Mouse (Mus musculus) layer of hippocampus, adult 9-10 months (tissue): ENCODE measurements around the gene Mapk1.
"Not testable (repeated sequence)": the region's sequence is repeated elsewhere in the genome, so short reads cannot be mapped to it uniquely, and the experiment has no call there.

Source experiments
- DNase-seq: peaks from one replicate; pipeline ENCODE4 v3.0.0; 2022; ENCODE audit warnings: low spot score

Mapk1 gene

GRCm38 (mm10) chr16:16983131-16983533 is at the start of gene Mapk1:
Gene Mapk1 (plus strand): TSS chr16:16983382.
- DNase-seq: peak; percentile 91

GRCm38 (mm10) chr16:16939543-16939942 is 43.6 kb upstream of the Mapk1 start:
- no peak for DNase-seq

GRCm38 (mm10) chr16:16941078-16941477 is 42.1 kb upstream of the Mapk1 start:
- DNase-seq: no peak

- DNase-seq: no peak
These were observed 24.6 kb upstream of the Mapk1 start for GRCm38 (mm10) chr16:16958575-16958974.

- no peak for DNase-seq
These were observed 23.3 kb upstream of the Mapk1 start for GRCm38 (mm10) chr16:16959907-16960306.

- DNase-seq: no peak
These were observed 18.0 kb upstream of the Mapk1 start for GRCm38 (mm10) chr16:16965149-16965548.

- DNase-seq: no peak
These were observed 16.9 kb upstream of the Mapk1 start for GRCm38 (mm10) chr16:16966290-16966689.

- DNase-seq: no peak
These were observed 5.1 kb upstream of the Mapk1 start for GRCm38 (mm10) chr16:16978061-16978460.

- DNase-seq: no peak
These were observed 4.4 kb upstream of the Mapk1 start for GRCm38 (mm10) chr16:16978765-16979164.

- no peak for DNase-seq
These were observed 546 bp upstream of the Mapk1 start for GRCm38 (mm10) chr16:16982636-16983035.

- no peak for DNase-seq
These were observed 596 bp downstream of the Mapk1 start for GRCm38 (mm10) chr16:16983534-16984422.

- DNase-seq: no peak
These were observed 1.3 kb downstream of the Mapk1 start for GRCm38 (mm10) chr16:16984423-16984941.

- no peak for DNase-seq
These were observed 4.1 kb downstream of the Mapk1 start for GRCm38 (mm10) chr16:16987248-16987647.

GRCm38 (mm10) chr16:16988842-16989241 is 5.7 kb downstream of the Mapk1 start:
- DNase-seq: no peak

GRCm38 (mm10) chr16:16990021-16990420 is 6.8 kb downstream of the Mapk1 start:
- DNase-seq: no peak

- DNase-seq: no peak
These were observed 11.4 kb downstream of the Mapk1 start for GRCm38 (mm10) chr16:16994426-16995052.

GRCm38 (mm10) chr16:16996121-16996729 is 13.0 kb downstream of the Mapk1 start:
- not testable (repeated sequence) for DNase-seq

GRCm38 (mm10) chr16:17001109-17001508 is 17.9 kb downstream of the Mapk1 start:
- no peak for DNase-seq

GRCm38 (mm10) chr16:17007070-17007469 is 23.9 kb downstream of the Mapk1 start:
- DNase-seq: no peak

- DNase-seq: no peak
These were observed 26.9 kb downstream of the Mapk1 start for GRCm38 (mm10) chr16:17010036-17010435.

GRCm38 (mm10) chr16:17012583-17012982 is 29.4 kb downstream of the Mapk1 start:
- DNase-seq: no peak

- DNase-seq: no peak
These were observed 32.1 kb downstream of the Mapk1 start for GRCm38 (mm10) chr16:17015111-17015852.
